Mouse (Mus musculus) thymus, postnatal 14 days (tissue): ENCODE results near the gene Haus5.
A peak's percentile ranks its signal among the peaks of the same experiment; 100 is the strongest.

Experiments used
- DNase-seq: peaks from one replicate; pipeline ENCODE4 v3.0.0; 2021

Haus5 gene

GRCm38 (mm10) chr7:30664529-30665200, at the start of gene Haus5:
TSS of gene Haus5 (minus strand) at chr7:30664994.
- DNase-seq, result peak; percentile 93

- no peak for DNase-seq
Observed at GRCm38 (mm10) chr7:30711942-30712341, 47.1 kb upstream of the Haus5 start, which contains the start of gene Atp4a. TSS of gene Atp4a (plus strand) at chr7:30712209.

GRCm38 (mm10) chr7:30707441-30707840, 42.6 kb upstream of the Haus5 start:
- DNase-seq, result no peak

GRCm38 (mm10) chr7:30706214-30706882, 41.6 kb upstream of the Haus5 start:
- no peak for DNase-seq

GRCm38 (mm10) chr7:30698589-30698988, 33.8 kb upstream of the Haus5 start, which contains the start of gene 2200002J24Rik:
TSS of gene 2200002J24Rik (plus strand) at chr7:30698926.
- no peak for DNase-seq

- DNase-seq, result no peak
Observed at GRCm38 (mm10) chr7:30698101-30698500, 33.3 kb upstream of the Haus5 start.

- DNase-seq, result no peak
Observed at GRCm38 (mm10) chr7:30688325-30688724, 23.5 kb upstream of the Haus5 start.

- no peak for DNase-seq
Observed at GRCm38 (mm10) chr7:30683425-30683824, 18.6 kb upstream of the Haus5 start.

- DNase-seq, result no peak
Observed at GRCm38 (mm10) chr7:30681897-30682296, 17.1 kb upstream of the Haus5 start.

- DNase-seq, result no peak
Observed at GRCm38 (mm10) chr7:30678263-30678975, 13.6 kb upstream of the Haus5 start.

- DNase-seq, result no peak
Observed at GRCm38 (mm10) chr7:30671480-30671879, 6.7 kb upstream of the Haus5 start, which contains the start of gene Pmis2. TSS of gene Pmis2 (minus strand) at chr7:30671605.

- DNase-seq, result peak; percentile 29
Observed at GRCm38 (mm10) chr7:30669229-30669628, 4.4 kb upstream of the Haus5 start.

GRCm38 (mm10) chr7:30665321-30665720, 527 bp upstream of the Haus5 start:
- peak; percentile 20 for DNase-seq

- DNase-seq, result peak; percentile 98
Observed at GRCm38 (mm10) chr7:30649591-30650540, 14.9 kb downstream of the Haus5 start, which contains the start of gene Rbm42. TSS of gene Rbm42 (minus strand) at chr7:30650317.

- no peak for DNase-seq
Observed at GRCm38 (mm10) chr7:30639083-30639482, 25.7 kb downstream of the Haus5 start.

GRCm38 (mm10) chr7:30636395-30636794, 28.4 kb downstream of the Haus5 start:
- DNase-seq, result no peak

GRCm38 (mm10) chr7:30635752-30636151, 29.0 kb downstream of the Haus5 start, which contains the start of gene Etv2:
TSS of gene Etv2 (minus strand) at chr7:30635852.
- no peak for DNase-seq

- DNase-seq, result peak; percentile 70
Observed at GRCm38 (mm10) chr7:30634621-30635020, 30.2 kb downstream of the Haus5 start.

GRCm38 (mm10) chr7:30633762-30634412, 30.9 kb downstream of the Haus5 start:
- no peak for DNase-seq

GRCm38 (mm10) chr7:30629013-30629412, 35.8 kb downstream of the Haus5 start:
- DNase-seq, result no peak

GRCm38 (mm10) chr7:30626647-30627046, 38.1 kb downstream of the Haus5 start:
- DNase-seq, result no peak
